8 mouse cellular contexts compared by ENCODE assay signal in genomic region chr5:142769641-142770040, GRCm38 (mm10). TPM values are rescaled to one million over a fixed set of nuclear protein-coding genes. Genes with fewer than 3 reads are reported as not detected.
DNase-seq lines count a peak whose midpoint lies in the region; ATAC-seq and TF ChIP-seq lines count a peak whose summit lies in the region.

No protein-coding gene starts in this region.

- H3K9me3 ChIP-seq in heart, embryonic 12.5 days (replicated peaks), result no peaks in the 10 kb centered on the region
- H3K9me3 ChIP-seq in lung, embryonic 14.5 days (ENCODE audit: low read depth, low read length), result no peaks in the 10 kb centered on the region
- no peaks in the 10 kb centered on the region for H3K9me3 ChIP-seq in hindbrain, embryonic 15.5 days
- no peaks in the 10 kb centered on the region for H3K9me3 ChIP-seq in stomach, embryonic 15.5 days

- 47% methylated on average over 5 of the region's 5 CpGs for WGBS in heart, embryonic 12.5 days
- 61% methylated on average over 5 of the region's 5 CpGs for WGBS in lung, embryonic 14.5 days
- WGBS in hindbrain, embryonic 15.5 days, result 62% methylated on average over 5 of the region's 5 CpGs
- 66% methylated on average over 5 of the region's 5 CpGs for WGBS in stomach, embryonic 15.5 days

- no peaks in the 10 kb centered on the region for H3K27me3 ChIP-seq in heart, embryonic 12.5 days (replicated peaks)
- no peaks in the 10 kb centered on the region for H3K27me3 ChIP-seq in lung, embryonic 14.5 days (ENCODE audit: insufficient read depth, low read length)
- no peaks in the 10 kb centered on the region for H3K27me3 ChIP-seq in hindbrain, embryonic 15.5 days
- H3K27me3 ChIP-seq in stomach, embryonic 15.5 days (replicated peaks), result no peaks in the 10 kb centered on the region

- H3K4me2 ChIP-seq in heart, embryonic 12.5 days, result no peak overlapping the region
- no peak overlapping the region for H3K4me2 ChIP-seq in lung, embryonic 14.5 days
- H3K4me2 ChIP-seq in hindbrain, embryonic 15.5 days, result no peak overlapping the region
- no peak overlapping the region for H3K4me2 ChIP-seq in stomach, embryonic 15.5 days

- no peak for ATAC-seq in heart, embryonic 12.5 days (ENCODE audit: insufficient number of reproducible peaks, low FRiP score)
- ATAC-seq in lung, embryonic 14.5 days (ENCODE audit: insufficient read depth), result no peak
- no peak for ATAC-seq in hindbrain, embryonic 15.5 days (ENCODE audit: low FRiP score, low read depth)
- ATAC-seq in stomach, embryonic 15.5 days (ENCODE audit: insufficient read depth, low FRiP score, low read depth), result no peak

- no peak overlapping the region for H3K9ac ChIP-seq in heart, embryonic 12.5 days
- no peak overlapping the region for H3K9ac ChIP-seq in lung, embryonic 14.5 days
- H3K9ac ChIP-seq in hindbrain, embryonic 15.5 days, result no peak overlapping the region
- no peak overlapping the region for H3K9ac ChIP-seq in stomach, embryonic 15.5 days

- H3K4me3 ChIP-seq in heart, embryonic 12.5 days, result no peak overlapping the region
- no peak overlapping the region for H3K4me3 ChIP-seq in lung, embryonic 14.5 days (ENCODE audit: low read depth, low read length)
- no peak overlapping the region for H3K4me3 ChIP-seq in hindbrain, embryonic 15.5 days
- H3K4me3 ChIP-seq in stomach, embryonic 15.5 days (replicated peaks), result no peak overlapping the region

- no peak for DNase-seq in heart, postnatal 14 days
- DNase-seq in lung, embryonic 14.5 days, result peak; percentile 40
- no peak for DNase-seq in lung, postnatal 36 days
- DNase-seq in urinary bladder, postnatal 4 days (ENCODE audit: low spot score in 2 of 2), result no peak
- DNase-seq in ovary, postnatal 36 days (ENCODE audit: low spot score), result no peak

- H3K4me1 ChIP-seq in heart, embryonic 12.5 days (replicated peaks), result peaks cover 46% of the 10 kb centered on the region
- H3K4me1 ChIP-seq in lung, embryonic 14.5 days (ENCODE audit: insufficient read depth), result peaks cover 10% of the 10 kb centered on the region
- peaks cover 31% of the 10 kb centered on the region for H3K4me1 ChIP-seq in hindbrain, embryonic 15.5 days (replicated peaks)
- peaks cover 6% of the 10 kb centered on the region; the same call in 1 of the 2 replicates for H3K4me1 ChIP-seq in stomach, embryonic 15.5 days

- H3K36me3 ChIP-seq in heart, embryonic 12.5 days, result peaks cover 78% of the 10 kb centered on the region
- peaks cover 85% of the 10 kb centered on the region for H3K36me3 ChIP-seq in lung, embryonic 14.5 days (ENCODE audit: insufficient read depth)
- peaks cover 62% of the 10 kb centered on the region for H3K36me3 ChIP-seq in hindbrain, embryonic 15.5 days
- peaks cover 62% of the 10 kb centered on the region for H3K36me3 ChIP-seq in stomach, embryonic 15.5 days

- intact Hi-C loops in heart, postnatal 14 days (cut with DNase I), result loop anchor here (1.0 to 5.0 kb wide), 4 partner anchors 53 to 298 kb away; no protein-coding TSS in a partner anchor

- TF ChIP-seq CTCF in lung, embryonic 14.5 days (IDR thresholded peaks at IDR 0.05; ENCODE audit: low read depth), result no peak

- peak overlapping the region; percentile 69 for H3K27ac ChIP-seq in heart, embryonic 12.5 days (ENCODE audit: poor library complexity, severe bottlenecking)
- H3K27ac ChIP-seq in lung, embryonic 14.5 days (ENCODE audit: low read depth), result peak overlapping the region; percentile 75
- H3K27ac ChIP-seq in hindbrain, embryonic 15.5 days (replicated peaks), result peak overlapping the region; percentile 79
- H3K27ac ChIP-seq in stomach, embryonic 15.5 days, result peak overlapping the region; percentile 28; the same call in 1 of the 2 replicates

RNA-seq across cellular contexts. Expression of gene Tnrc18, which starts 47.8 kb away (rescaled TPM):
- 31.7 and 34.7 TPM in 2 replicates for polyA plus RNA-seq in heart, embryonic 12.5 days (2016; fragmentation: Nextera tagmentation; extraction: Ambion mirVana)
- 10 to 100 TPM; 75.6 to 83.8 TPM for total RNA-seq in heart, postnatal 14 days (2021)
- 38.4 and 40.4 TPM in 2 replicates for polyA plus RNA-seq in lung, embryonic 14.5 days (2014; fragmentation: Nextera tagmentation; extraction: Ambion mirVana)
- polyA plus RNA-seq in hindbrain, embryonic 15.5 days (2015; fragmentation: Nextera tagmentation; extraction: Ambion mirVana), result 32.7 and 33.8 TPM in 2 replicates
- 29.5 and 32.4 TPM in 2 replicates for polyA plus RNA-seq in stomach, embryonic 15.5 days (2015; fragmentation: Nextera tagmentation; extraction: Ambion mirVana)

Comparison
In these comparisons a context has a peak if more than half of its experiments do, and no peak if none do; other contexts are left out.
1. H3K27ac ChIP-seq: peak in every context shown above with its lines; median percentile 79 in hindbrain, embryonic 15.5 days; 75 in lung, embryonic 14.5 days; 69 in heart, embryonic 12.5 days; 28 in stomach, embryonic 15.5 days.